Mouse (Mus musculus): Measurements from ENCODE around the gene Synj2bp. TPM values are rescaled to one million over a fixed set of nuclear protein-coding genes. Genes with fewer than 3 reads are reported as not detected.

The Synj2bp gene
- 27.5 and 31.9 TPM in 2 replicates for polyA plus RNA-seq (2015; fragmentation: Nextera tagmentation; extraction: Ambion mirVana)

DNA sequence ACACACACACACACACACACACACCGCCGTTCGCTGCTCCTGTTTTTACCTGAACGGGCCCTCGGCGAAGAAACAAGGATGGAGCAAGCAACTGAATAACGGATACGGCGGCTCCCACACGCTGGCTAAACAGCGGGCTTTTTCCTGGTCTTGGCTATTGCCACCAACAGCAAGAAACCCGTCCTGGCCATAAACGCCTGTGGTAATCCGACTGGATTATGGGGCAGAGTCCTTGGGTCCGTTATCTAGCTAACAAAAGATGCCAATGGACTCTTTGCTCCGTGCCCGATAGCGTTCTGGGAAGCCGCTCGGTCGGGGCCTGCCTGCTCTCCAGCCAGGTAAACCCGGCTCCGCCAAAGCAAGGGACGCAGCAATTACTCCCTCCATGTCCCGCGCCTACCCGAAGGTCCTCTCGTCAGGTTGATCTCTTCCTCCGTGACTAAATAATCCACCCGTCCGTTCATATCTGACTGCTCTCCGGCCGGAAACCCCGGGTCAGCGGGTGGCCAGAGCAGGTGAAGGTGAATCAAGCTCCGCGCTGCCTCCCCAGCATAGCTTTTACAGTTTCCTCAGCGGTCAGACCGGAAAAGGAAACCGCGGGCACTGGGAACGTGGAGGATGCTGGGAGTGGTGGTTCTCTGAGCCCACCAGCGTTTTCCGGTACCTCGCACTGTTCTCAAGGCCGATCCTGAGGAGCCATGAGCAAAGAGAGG, at the start of gene Synj2bp, which contains the start of gene Gm20498:
Gene Synj2bp (minus strand): TSS at position 596 of the 713 bp plus-strand sequence.
Gene Gm20498 (minus strand): TSS at position 590 of the 713 bp plus-strand sequence.
- WGBS = under 1% methylated on average over 46 of the region's 46 CpGs
- H3K9ac ChIP-seq (replicated peaks; ENCODE audit: low read depth) = peak within 1 kb of the TSS; percentile 74
- peak within 1 kb of the TSS; percentile 72 for H3K27ac ChIP-seq (ENCODE audit: low read length)
- peak within 1 kb of the TSS; percentile 87 for H3K4me3 ChIP-seq (ENCODE audit: low read depth, low read length)
- no peaks in the 10 kb centered on the region for H3K9me3 ChIP-seq (ENCODE audit: low read length)
- peaks cover 6% of the 10 kb centered on the region; the same call in 1 of the 2 replicates for H3K4me1 ChIP-seq (ENCODE audit: insufficient read depth, low read depth, low read length)
- TF ChIP-seq CTCF (IDR thresholded peaks at IDR 0.05) = no peak
- no peak for TF ChIP-seq EP300 (IDR thresholded peaks at IDR 0.05)
- H3K27me3 ChIP-seq (replicated peaks; ENCODE audit: insufficient read depth, low read length) = no peaks in the 10 kb centered on the region
- H3K4me2 ChIP-seq (replicated peaks; ENCODE audit: low read depth, low read length) = peak within 1 kb of the TSS; percentile 65
- peak; percentile 97 for ATAC-seq
- no peaks in the 10 kb centered on the region for H3K36me3 ChIP-seq (ENCODE audit: insufficient read depth, low read length)
- peak; percentile 93 for DNase-seq (ENCODE audit: low spot score)

DNA sequence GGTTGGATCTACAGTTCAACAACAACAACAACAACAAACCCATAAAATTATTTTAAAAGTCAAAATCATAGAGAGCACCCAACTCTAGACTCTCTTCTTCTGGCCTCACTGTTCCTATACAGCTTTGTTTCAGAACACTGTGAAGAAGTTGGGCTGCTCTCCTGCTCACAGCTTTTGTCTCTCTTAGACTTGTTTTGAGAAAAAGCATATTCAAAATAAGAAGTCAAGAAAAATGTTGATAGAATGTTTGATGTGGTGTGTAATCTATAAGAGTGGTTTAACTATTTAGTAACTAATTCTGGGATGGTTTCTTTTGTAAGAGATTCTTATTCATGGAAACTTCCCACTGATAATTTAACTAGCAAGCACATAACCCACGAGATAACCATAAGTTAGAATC, 35.7 kb upstream of the Synj2bp start, which contains the start of gene Adam21:
Gene Adam21 (minus strand): TSS at position 101 of the 400 bp plus-strand sequence.
- H3K9ac ChIP-seq (replicated peaks; ENCODE audit: low read depth) = no peak within 1 kb of the TSS
- no peaks in the 10 kb centered on the region for H3K27me3 ChIP-seq (replicated peaks; ENCODE audit: insufficient read depth, low read length)
- no peaks in the 10 kb centered on the region; the same call in 1 of the 2 replicates for H3K36me3 ChIP-seq (ENCODE audit: insufficient read depth, low read length)
- no peaks in the 10 kb centered on the region for H3K4me1 ChIP-seq (ENCODE audit: insufficient read depth, low read depth, low read length)
- H3K27ac ChIP-seq (ENCODE audit: low read length) = no peak within 1 kb of the TSS
- WGBS = 95% methylated on average over 1 of the region's 1 CpGs
- H3K4me3 ChIP-seq (ENCODE audit: low read depth, low read length) = no peak within 1 kb of the TSS
- no peak for ATAC-seq
- H3K9me3 ChIP-seq (ENCODE audit: low read length) = no peaks in the 10 kb centered on the region
- TF ChIP-seq EP300 (IDR thresholded peaks at IDR 0.05) = no peak
- no peak for TF ChIP-seq CTCF (IDR thresholded peaks at IDR 0.05)
- no peak for DNase-seq (ENCODE audit: low spot score)
- no peak within 1 kb of the TSS for H3K4me2 ChIP-seq (replicated peaks; ENCODE audit: low read depth, low read length)

- H3K9me3 ChIP-seq (ENCODE audit: low read length) = no peaks in the 10 kb centered on the region
- DNase-seq (ENCODE audit: low spot score) (no peak), ATAC-seq (no peak)
- no peak for TF ChIP-seq CTCF (IDR thresholded peaks at IDR 0.05)
- no peak for TF ChIP-seq EP300 (IDR thresholded peaks at IDR 0.05)
- H3K4me1 ChIP-seq (ENCODE audit: insufficient read depth, low read depth, low read length) = no peaks in the 10 kb centered on the region
- 87% methylated on average over 5 of the region's 5 CpGs for WGBS
- H3K27me3 ChIP-seq (replicated peaks; ENCODE audit: insufficient read depth, low read length) = no peaks in the 10 kb centered on the region
- H3K4me2 ChIP-seq (replicated peaks; ENCODE audit: low read depth, low read length) = no peak overlapping the region
- no peak overlapping the region for H3K9ac ChIP-seq (replicated peaks; ENCODE audit: low read depth)
- no peaks in the 10 kb centered on the region; the same call in 1 of the 2 replicates for H3K36me3 ChIP-seq (ENCODE audit: insufficient read depth, low read length)
- H3K27ac ChIP-seq (ENCODE audit: low read length) = no peak overlapping the region
- H3K4me3 ChIP-seq (ENCODE audit: low read depth, low read length) = no peak overlapping the region
Observed at GRCm38 (mm10) chr12:81567931-81568330, 35.2 kb upstream of the Synj2bp start.

DNA sequence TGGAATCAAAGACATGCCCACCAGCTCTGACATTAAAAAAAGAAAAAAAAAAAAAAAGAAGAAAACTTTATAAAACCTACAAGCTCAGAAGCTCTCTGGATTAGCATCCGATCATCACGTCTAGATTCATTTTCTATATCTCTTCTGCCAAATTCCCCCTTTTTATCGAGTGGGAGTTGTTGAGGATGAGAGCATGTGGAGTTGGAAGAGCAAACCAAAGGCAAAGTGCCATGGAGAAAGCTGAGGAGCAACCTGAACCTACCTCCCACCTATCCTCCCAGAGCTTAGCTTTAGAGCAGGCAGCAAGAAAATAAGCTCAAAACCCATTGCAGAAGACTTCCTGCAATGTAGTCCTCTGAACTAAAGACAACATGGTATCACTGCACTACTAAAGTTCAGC, 31.5 kb upstream of the Synj2bp start:
- ATAC-seq = no peak
- H3K9ac ChIP-seq (replicated peaks; ENCODE audit: low read depth) = no peak overlapping the region
- H3K9me3 ChIP-seq (ENCODE audit: low read length) = no peaks in the 10 kb centered on the region
- 94% methylated on average over 3 of the region's 3 CpGs for WGBS
- no peaks in the 10 kb centered on the region for H3K27me3 ChIP-seq (replicated peaks; ENCODE audit: insufficient read depth, low read length)
- H3K4me2 ChIP-seq (replicated peaks; ENCODE audit: low read depth, low read length) = no peak overlapping the region
- DNase-seq (ENCODE audit: low spot score) = no peak
- no peaks in the 10 kb centered on the region for H3K4me1 ChIP-seq (ENCODE audit: insufficient read depth, low read depth, low read length)
- no peak overlapping the region for H3K27ac ChIP-seq (ENCODE audit: low read length)
- TF ChIP-seq CTCF (IDR thresholded peaks at IDR 0.05) = no peak
- no peak for TF ChIP-seq EP300 (IDR thresholded peaks at IDR 0.05)
- no peaks in the 10 kb centered on the region for H3K36me3 ChIP-seq (ENCODE audit: insufficient read depth, low read length)
- H3K4me3 ChIP-seq (ENCODE audit: low read depth, low read length) = no peak overlapping the region

GRCm38 (mm10) chr12:81549286-81549685, 16.6 kb upstream of the Synj2bp start:
- DNase-seq (ENCODE audit: low spot score) = no peak
- Histone ChIP-seq H3K9ac (replicated peaks; ENCODE audit: low read depth) (no peak overlapping the region), H3K4me2 (replicated peaks; ENCODE audit: low read depth, low read length) (no peak overlapping the region), H3K27ac (ENCODE audit: low read length) (no peak overlapping the region), H3K4me3 (ENCODE audit: low read depth, low read length) (no peak overlapping the region), H3K27me3 (replicated peaks; ENCODE audit: insufficient read depth, low read length) (no peaks in the 10 kb centered on the region), H3K36me3 (ENCODE audit: insufficient read depth, low read length) (no peaks in the 10 kb centered on the region), H3K4me1 (ENCODE audit: insufficient read depth, low read depth, low read length) (no peaks in the 10 kb centered on the region), H3K9me3 (ENCODE audit: low read length) (no peaks in the 10 kb centered on the region)
- ATAC-seq = no peak
- no peak for TF ChIP-seq CTCF (IDR thresholded peaks at IDR 0.05)
- no peak for TF ChIP-seq EP300 (IDR thresholded peaks at IDR 0.05)
- WGBS = 62% methylated on average over 3 of the region's 3 CpGs

DNA sequence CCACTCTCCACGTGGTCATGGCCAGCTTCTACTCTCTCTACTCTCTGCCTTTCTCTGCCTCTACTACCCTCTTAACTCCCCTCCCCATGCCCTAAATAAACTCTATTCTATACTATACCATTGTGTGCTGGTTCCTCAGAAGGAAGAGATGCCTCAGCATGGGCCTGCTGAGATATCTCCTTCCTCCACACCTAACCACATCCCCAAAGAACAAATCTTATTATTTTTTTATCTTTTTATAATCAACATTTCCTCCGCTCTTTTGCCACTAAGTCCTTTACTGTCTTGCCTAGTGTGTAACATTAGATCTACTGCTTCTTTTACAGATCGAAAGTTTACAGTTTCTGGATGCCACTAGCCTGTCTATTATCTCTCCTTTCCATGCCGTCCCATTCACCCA, 14.5 kb upstream of the Synj2bp start:
- H3K9ac ChIP-seq (replicated peaks; ENCODE audit: low read depth) = no peak overlapping the region
- no peak for ATAC-seq

More for the DNA sequence above, 14.5 kb upstream of the Synj2bp start:
- WGBS = 54% methylated on average over 4 of the region's 4 CpGs
- DNase-seq (ENCODE audit: low spot score) = no peak
- no peak overlapping the region for H3K27ac ChIP-seq (ENCODE audit: low read length)
- H3K4me3 ChIP-seq (ENCODE audit: low read depth, low read length) = no peak overlapping the region
- no peak for TF ChIP-seq EP300 (IDR thresholded peaks at IDR 0.05)
- no peak for TF ChIP-seq CTCF (IDR thresholded peaks at IDR 0.05)
- no peaks in the 10 kb centered on the region for H3K36me3 ChIP-seq (ENCODE audit: insufficient read depth, low read length)
- no peak overlapping the region for H3K4me2 ChIP-seq (replicated peaks; ENCODE audit: low read depth, low read length)
- H3K9me3 ChIP-seq (ENCODE audit: low read length) = no peaks in the 10 kb centered on the region
- no peaks in the 10 kb centered on the region for H3K4me1 ChIP-seq (ENCODE audit: insufficient read depth, low read depth, low read length)
- H3K27me3 ChIP-seq (replicated peaks; ENCODE audit: insufficient read depth, low read length) = no peaks in the 10 kb centered on the region

Measured in lung, postnatal 0 days (tissue).